Mouse (Mus musculus) CD4-positive helper T cell, adult 2 months (primary cell): ENCODE results near the gene Gm3618.
"Not testable (repeated sequence)": the region's sequence is repeated elsewhere in the genome, so short reads cannot be mapped to it uniquely, and the experiment has no call there.

Experiments used
- DNase-seq: peaks from one replicate; pipeline ENCODE4 v3.0.0-alpha.2; 2012; ENCODE audit warnings: low read depth, missing footprints, low spot score

The Gm3618 gene

DNA sequence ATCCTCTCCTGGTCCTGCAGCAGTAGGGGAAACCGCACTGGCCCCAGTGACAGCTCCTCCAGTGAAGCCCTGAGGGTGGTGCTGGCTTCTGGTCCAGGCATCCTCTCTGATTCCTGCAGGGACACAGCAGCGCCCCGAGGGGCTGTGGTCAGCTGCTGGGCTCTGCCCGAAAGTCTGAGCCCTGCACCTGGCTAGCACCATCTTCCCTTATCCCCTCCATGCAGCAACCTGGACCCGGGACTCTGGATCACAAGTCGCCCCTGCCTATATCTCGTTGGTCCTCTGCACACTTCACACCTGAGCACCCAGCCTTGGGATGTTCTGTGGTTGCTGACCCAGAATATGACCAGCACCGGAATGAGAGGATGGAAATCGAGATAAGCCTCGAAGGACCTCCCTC, at the start of gene Gm3618:
Gene Gm3618, minus strand, starts transcription at position 101 of the 400 bp plus-strand sequence.
- DNase-seq, result not testable (repeated sequence)

DNA sequence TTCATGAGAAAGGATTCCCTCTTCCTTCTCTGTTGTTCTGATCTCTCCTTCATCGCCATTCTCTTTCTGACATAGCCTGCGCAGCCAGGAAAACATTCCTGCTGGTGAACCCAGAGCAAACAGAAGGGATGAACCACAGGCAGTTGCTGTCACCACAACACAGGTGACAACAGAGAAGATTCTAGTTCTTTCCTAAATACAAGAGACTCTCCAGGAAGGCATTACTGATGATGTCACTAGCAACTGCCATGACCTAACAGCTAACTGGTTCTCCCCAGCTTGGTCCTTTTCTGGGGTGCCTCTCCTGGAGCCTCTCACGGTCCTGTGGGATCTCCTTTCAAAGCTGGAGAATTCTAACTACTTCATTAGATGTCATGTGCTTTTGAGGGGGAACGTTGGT, 46.7 kb upstream of the Gm3618 start, which contains the start of gene Gm16440:
Gene Gm16440, minus strand, starts transcription at position 101 of the 400 bp plus-strand sequence.
- not testable (repeated sequence) for DNase-seq

DNA sequence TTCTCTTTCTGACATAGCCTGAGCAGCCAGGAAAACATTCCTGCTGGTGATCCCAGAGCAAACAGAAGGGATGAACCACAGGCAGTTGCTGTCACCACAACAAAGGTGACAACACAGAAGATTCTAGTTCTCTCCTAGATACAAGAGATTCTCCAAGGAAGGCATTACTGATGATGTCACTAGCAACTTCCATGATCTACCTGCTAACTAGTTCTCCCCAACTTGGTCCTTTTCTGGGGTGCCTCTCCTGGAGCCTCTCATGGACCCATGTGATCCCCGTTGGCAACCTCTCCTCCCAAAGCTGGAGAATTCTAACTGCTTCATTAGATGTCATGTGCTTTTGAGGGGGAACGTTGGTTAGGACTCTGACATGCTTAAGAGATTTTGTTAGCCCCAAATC, 38.7 kb downstream of the Gm3618 start, which contains the start of gene Gm21103:
Gene Gm21103, minus strand, starts transcription at position 101 of the 400 bp plus-strand sequence.
- not testable (repeated sequence) for DNase-seq

GRCm38 (mm10) chr14:6286931-6287715, 56.4 kb downstream of the Gm3618 start, which contains the start of gene Gm3411:
Gene Gm3411 (minus strand): TSS chr14:6287250.
- DNase-seq, result not testable (repeated sequence)
